Mouse (Mus musculus) embryonic facial prominence, embryonic 14.5 days (tissue): Measurements from ENCODE around the gene Cul9. TPM values are rescaled to one million over a fixed set of nuclear protein-coding genes. Genes with fewer than 3 reads are reported as not detected.

ENCODE experiments used
- ATAC-seq: fragments of 200-750 bp; cut with Nextera tagmentation; 2 replicates; pipeline ENCODE4 v1.8.0; 2017; ENCODE audit warnings: low read depth, moderate number of reproducible peaks, moderate TSS enrichment
- DNase-seq: peaks from one replicate; pipeline ENCODE4 v3.0.0-alpha.2; 2015; ENCODE audit warnings: low spot score
- H3K27ac ChIP-seq: fragments of 300-500 bp; sonication (generic); replicated peaks from 2 replicates; pipeline ENCODE4 v1.5.1; 2014; ENCODE audit warnings: low read depth, mild to moderate bottlenecking, low read length, moderate library complexity
- H3K27me3 ChIP-seq: fragments of 300-500 bp; sonication (generic); replicated peaks from 2 replicates; pipeline ENCODE4 v1.6.1; 2014; ENCODE audit warnings: low read length; ENCODE audit not compliant: control insufficient read depth, insufficient read depth
- H3K36me3 ChIP-seq: fragments of 300-500 bp; sonication (generic); 2 replicates; pipeline ENCODE4 v1.6.1; 2014; ENCODE audit warnings: low read length, mixed read lengths; ENCODE audit not compliant: control insufficient read depth, insufficient read depth
- H3K4me1 ChIP-seq: fragments of 300-500 bp; sonication (generic); 2 replicates; pipeline ENCODE4 v1.6.1; 2014; ENCODE audit warnings: antibody characterized with exemption, low read length; ENCODE audit not compliant: control insufficient read depth, insufficient read depth
- H3K4me2 ChIP-seq: fragments of 300-500 bp; sonication (generic); 2 replicates; pipeline ENCODE4 v1.6.1; 2014; ENCODE audit warnings: low read depth, mild to moderate bottlenecking, low read length, moderate library complexity, mixed read lengths
- H3K4me3 ChIP-seq: fragments of 300-500 bp; sonication (generic); 2 replicates; pipeline ENCODE4 v1.5.1; 2014; ENCODE audit warnings: low read depth, mild to moderate bottlenecking, low read length
- H3K9ac ChIP-seq: fragments of 300-500 bp; sonication (generic); 2 replicates; pipeline ENCODE4 v1.6.1; 2014; ENCODE audit warnings: low read depth, mild to moderate bottlenecking, low read length, moderate library complexity, mixed read lengths
- H3K9me3 ChIP-seq: fragments of 300-500 bp; sonication (generic); 2 replicates; pipeline ENCODE4 v1.6.1; 2016; ENCODE audit warnings: low read length; ENCODE audit not compliant: control insufficient read depth
- WGBS: fragments of 180-500 bp; shearing (Covaris S2); extraction: QIAGEN DNeasy Blood & Tissue Kit; methylation state at CpG from one replicate; pipeline ENCODE4 v1.1.7; 2014; 5-methylcytosine and 5-hydroxymethylcytosine counted together
- polyA plus RNA-seq: library from polyadenylated mRNA; unstranded; fragments of >200 nt; fragmentation: Nextera tagmentation; extraction: Ambion mirVana; gene quantifications from 2 replicates; pipeline ENCODE4 v1.2.1, GENCODE M21; 2014

Gene Cul9
- polyA plus RNA-seq, 1 experiment from 2014 or later = 5.5 TPM

DNA sequence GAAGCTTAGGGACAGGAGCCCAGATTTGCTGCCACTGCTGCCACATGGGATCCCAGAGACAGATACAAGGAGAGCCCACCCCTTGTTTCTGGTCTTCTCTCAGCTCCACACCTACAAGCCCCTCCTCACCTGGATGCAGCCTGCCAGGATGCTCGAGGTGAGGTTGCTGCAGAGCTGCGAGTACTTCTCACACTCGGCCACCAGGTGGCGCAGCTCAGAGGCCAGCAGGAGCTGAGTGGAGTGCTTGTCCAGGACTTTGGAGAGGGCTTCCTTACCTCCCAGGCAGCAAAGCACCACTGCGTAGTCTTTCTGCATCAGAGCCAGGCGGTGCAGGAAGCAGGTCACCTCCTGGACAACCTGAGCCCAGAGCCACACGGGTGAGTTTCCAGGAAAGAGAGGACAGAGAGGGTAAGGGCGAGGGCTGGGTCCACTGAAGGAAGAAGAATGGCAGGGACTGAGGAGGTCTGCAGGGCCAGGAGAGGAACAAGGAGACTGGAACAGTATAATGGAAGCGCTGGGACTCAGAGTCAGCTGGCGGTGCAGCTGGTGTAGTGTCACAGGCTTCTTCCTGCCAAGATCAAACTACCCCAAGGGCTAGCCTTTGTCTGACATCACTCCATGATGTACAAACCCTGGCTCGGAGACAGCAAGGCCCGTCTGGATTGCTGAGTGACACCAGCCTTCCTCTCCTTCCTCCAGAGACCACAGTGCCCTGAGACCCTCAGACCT is 20.4 kb downstream of the Cul9 start:
- H3K9ac ChIP-seq = no peak overlapping the region
- DNase-seq (peak; percentile 78), ATAC-seq (peak; percentile 64; the same call in 1 of the 2 replicates)
- no peaks in the 10 kb centered on the region for H3K4me1 ChIP-seq
- no peak overlapping the region for H3K27ac ChIP-seq
- WGBS = 32% methylated on average over 12 of the region's 12 CpGs
- H3K4me3 ChIP-seq = no peak overlapping the region
- no peak overlapping the region for H3K4me2 ChIP-seq
- 0 out of 2 replicates have a peak, but pooled peaks cover 23% of the 10 kb centered on the region for H3K36me3 ChIP-seq
- H3K27me3 ChIP-seq = peaks cover 6% of the 10 kb centered on the region; the same call in 1 of the 2 replicates
- no peaks in the 10 kb centered on the region for H3K9me3 ChIP-seq

DNA sequence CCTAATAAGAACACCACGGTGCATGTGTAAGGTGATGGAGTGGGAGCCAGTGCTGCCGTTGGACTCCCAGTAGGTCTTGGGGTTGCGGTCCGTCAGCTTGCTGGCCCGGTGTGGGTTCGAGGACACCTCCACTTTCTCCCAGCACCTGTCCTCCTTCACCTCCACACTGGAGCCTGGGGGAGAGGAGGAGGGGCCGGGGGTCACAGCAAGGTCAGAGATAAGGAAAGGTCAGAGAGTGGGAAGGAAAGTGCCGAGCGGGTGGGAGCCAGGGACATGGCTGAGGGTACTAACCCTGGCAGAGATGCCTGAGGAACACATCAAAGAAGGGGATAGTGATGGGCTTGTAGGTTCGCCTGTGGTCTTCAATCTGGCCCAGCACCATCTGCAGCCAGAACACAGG is 21.1 kb downstream of the Cul9 start:
- Histone ChIP-seq H3K4me1 (no peaks in the 10 kb centered on the region), H3K9me3 (no peaks in the 10 kb centered on the region), H3K4me2 (no peak overlapping the region), H3K9ac (no peak overlapping the region), H3K27me3 (peaks cover 6% of the 10 kb centered on the region; the same call in 1 of the 2 replicates), H3K4me3 (no peak overlapping the region), H3K36me3 (0 out of 2 replicates have a peak, but pooled peaks cover 23% of the 10 kb centered on the region), H3K27ac (no peak overlapping the region)
- no peak for ATAC-seq
- no peak for DNase-seq
- 77% methylated on average over 10 of the region's 10 CpGs for WGBS

DNA sequence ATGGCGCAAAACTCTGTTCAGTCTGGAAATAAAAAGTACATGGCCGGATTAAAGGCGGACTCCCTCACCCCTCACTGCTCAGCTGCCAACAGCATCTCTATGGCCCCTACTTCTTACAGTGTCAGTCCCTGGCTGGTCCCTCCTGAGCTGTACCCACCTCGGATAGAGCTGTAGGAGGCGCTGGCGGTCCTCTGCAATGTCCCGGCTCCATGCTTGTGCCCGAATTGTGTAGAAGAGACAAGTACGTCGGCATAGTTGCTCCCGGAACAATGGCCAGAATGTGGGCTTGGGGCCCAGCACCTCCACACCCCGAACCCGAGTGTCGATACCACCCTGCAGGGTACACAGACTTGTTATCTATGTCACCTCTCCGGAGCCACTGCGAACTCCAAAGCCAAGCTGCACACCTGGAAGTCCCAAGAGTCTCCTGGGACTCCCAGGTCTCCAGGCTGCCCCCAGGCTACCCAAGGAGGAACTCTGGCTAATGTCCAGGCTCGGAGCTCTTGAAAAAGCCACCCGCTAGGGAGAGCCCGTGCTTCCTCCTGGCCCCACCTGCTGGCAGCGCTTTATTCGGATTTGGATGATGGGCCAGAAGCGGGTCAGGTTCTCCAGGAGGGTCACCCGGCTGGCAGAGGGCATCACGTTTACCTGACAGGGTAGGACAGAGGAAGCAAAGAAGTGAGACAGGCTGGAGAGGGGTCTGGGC is 24.1 kb downstream of the Cul9 start:
- 0 out of 2 replicates have a peak, but pooled peaks cover 7% of the 10 kb centered on the region for H3K36me3 ChIP-seq
- peaks cover 6% of the 10 kb centered on the region; the same call in 1 of the 2 replicates for H3K27me3 ChIP-seq
- H3K4me2 ChIP-seq = no peak overlapping the region
- 37% methylated on average over 24 of the region's 24 CpGs for WGBS
- no peaks in the 10 kb centered on the region for H3K4me1 ChIP-seq
- no peak for ATAC-seq
- DNase-seq = peak; percentile 19
- H3K4me3 ChIP-seq = no peak overlapping the region
- no peak overlapping the region for H3K27ac ChIP-seq
- no peaks in the 10 kb centered on the region for H3K9me3 ChIP-seq
- H3K9ac ChIP-seq = no peak overlapping the region; the same call in 1 of the 2 replicates

DNA sequence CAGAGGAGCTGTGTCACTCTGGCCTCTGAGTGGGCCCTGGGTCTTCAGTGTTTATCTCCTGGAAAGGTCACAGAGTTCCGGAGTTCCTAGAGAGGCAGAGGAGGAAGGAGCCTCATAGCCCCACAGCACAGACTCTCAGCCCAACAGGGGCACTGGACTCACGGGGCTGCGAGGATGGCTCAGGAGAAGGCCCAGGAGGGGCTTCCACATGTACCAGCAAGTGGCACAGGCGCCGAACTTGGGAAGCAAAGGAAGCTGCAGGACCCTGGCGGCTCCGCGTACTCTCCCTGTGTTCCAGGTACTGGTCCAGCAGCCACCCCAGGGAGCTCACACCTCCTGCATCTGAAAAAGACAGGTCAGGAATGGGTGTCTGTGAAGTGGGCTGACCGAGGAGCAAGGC is 25.0 kb downstream of the Cul9 start:
- Histone ChIP-seq H3K9me3 (no peaks in the 10 kb centered on the region), H3K4me3 (0 out of 2 replicates have a peak overlapping the region, but pooled peaks have one; percentile 31), H3K4me1 (no peaks in the 10 kb centered on the region), H3K36me3 (0 out of 2 replicates have a peak, but pooled peaks cover 3% of the 10 kb centered on the region), H3K4me2 (peak overlapping the region; percentile 42; the same call in 1 of the 2 replicates), H3K27me3 (peaks cover 6% of the 10 kb centered on the region; the same call in 1 of the 2 replicates), H3K27ac (no peak overlapping the region), H3K9ac (peak overlapping the region; percentile 41)
- no peak for ATAC-seq
- 72% methylated on average over 9 of the region's 9 CpGs for WGBS
- DNase-seq = no peak

DNA sequence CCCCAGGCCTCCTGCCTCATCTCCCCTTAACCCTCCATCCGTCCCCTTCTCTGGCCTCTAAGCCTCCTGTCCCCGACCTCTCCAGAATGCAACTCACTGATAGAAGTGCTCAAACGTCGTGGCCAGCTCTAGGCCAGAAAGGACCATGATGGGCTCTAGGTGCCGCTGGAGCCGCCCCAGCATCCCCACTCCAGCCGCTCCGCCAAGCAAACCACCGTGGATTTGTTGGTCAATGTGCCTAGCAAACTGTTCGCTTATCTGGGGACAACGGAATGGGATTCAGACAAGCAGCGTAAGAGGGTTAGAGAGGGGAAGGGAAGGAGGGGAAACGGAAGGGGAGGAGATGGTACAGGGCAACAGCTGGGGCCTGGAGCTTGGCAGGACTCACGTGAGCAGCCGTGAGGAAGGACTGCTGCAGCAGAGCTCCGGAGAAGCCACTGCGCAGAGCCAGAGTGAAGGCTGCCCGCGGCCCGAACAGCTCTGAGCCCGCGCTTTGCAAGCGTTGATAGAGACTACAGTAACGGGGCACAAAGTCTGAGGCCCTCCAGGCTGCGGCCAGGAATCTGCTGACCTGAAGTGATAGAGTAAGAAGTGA is 25.7 kb downstream of the Cul9 start:
- no peak overlapping the region for H3K27ac ChIP-seq
- H3K9me3 ChIP-seq = no peaks in the 10 kb centered on the region
- H3K27me3 ChIP-seq = peaks cover 6% of the 10 kb centered on the region; the same call in 1 of the 2 replicates
- H3K4me2 ChIP-seq = peak overlapping the region; percentile 42
- 34% methylated on average over 25 of the region's 25 CpGs for WGBS
- DNase-seq (peak; percentile 34), ATAC-seq (peak; percentile 59; the same call in 1 of the 2 replicates)
- H3K9ac ChIP-seq = peak overlapping the region; percentile 41
- H3K4me1 ChIP-seq = no peaks in the 10 kb centered on the region
- H3K36me3 ChIP-seq = no peaks in the 10 kb centered on the region
- H3K4me3 ChIP-seq = peak overlapping the region; percentile 31

DNA sequence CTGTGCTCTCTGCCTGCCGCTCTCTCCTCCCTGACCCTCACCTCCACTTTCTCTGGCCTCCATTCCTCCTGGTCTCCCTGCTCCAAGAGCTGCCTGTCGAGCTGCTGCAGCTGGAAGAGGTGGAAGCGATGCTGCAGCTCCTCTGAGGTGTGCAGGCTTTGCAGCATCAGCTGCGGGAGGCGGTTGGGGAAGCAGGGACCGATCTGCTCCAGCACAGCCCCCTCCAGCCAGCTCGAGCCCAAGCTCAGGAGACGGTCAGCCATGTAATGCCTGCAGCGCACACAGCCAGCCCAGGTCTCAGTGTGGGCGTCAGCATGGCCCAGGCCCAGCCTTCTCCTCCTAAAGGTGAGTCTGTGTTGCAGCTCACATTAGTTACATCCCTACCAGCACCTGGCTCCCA is 26.2 kb downstream of the Cul9 start:
- no peak for ATAC-seq
- WGBS = 48% methylated on average over 9 of the region's 10 CpGs
- peaks cover 6% of the 10 kb centered on the region; the same call in 1 of the 2 replicates for H3K27me3 ChIP-seq

DNA sequence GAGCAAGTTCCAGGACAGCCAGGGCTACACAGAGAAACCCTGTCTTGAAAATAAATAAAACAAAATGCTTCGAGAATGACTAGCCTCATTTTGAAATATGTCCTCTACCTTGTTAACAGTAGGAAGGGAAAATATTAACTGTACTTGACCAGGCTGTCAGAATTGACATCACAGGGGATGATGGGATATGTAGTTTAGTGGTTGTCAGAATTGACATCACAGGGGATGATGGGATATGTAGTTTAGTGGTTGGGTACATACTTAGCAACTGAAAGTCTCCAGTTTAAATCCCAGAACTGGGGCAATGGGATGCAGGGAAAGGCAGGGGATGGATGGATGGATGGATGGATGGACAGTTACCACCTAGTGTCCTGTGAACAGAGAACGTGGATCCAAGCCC is 32.9 kb downstream of the Cul9 start:
- 57% methylated on average over 2 of the region's 2 CpGs for WGBS
- Histone ChIP-seq H3K4me3 (no peak overlapping the region), H3K36me3 (peaks cover 8% of the 10 kb centered on the region; the same call in 1 of the 2 replicates)

More for the DNA sequence above, 26.2 kb downstream of the Cul9 start:
- no peaks in the 10 kb centered on the region for H3K4me1 ChIP-seq
- DNase-seq = no peak
- H3K9ac ChIP-seq = peak overlapping the region; percentile 41
- H3K4me3 ChIP-seq = peak overlapping the region; percentile 31
- no peaks in the 10 kb centered on the region for H3K36me3 ChIP-seq
- H3K27ac ChIP-seq = no peak overlapping the region
- no peaks in the 10 kb centered on the region for H3K9me3 ChIP-seq
- H3K4me2 ChIP-seq = peak overlapping the region; percentile 42

DNA sequence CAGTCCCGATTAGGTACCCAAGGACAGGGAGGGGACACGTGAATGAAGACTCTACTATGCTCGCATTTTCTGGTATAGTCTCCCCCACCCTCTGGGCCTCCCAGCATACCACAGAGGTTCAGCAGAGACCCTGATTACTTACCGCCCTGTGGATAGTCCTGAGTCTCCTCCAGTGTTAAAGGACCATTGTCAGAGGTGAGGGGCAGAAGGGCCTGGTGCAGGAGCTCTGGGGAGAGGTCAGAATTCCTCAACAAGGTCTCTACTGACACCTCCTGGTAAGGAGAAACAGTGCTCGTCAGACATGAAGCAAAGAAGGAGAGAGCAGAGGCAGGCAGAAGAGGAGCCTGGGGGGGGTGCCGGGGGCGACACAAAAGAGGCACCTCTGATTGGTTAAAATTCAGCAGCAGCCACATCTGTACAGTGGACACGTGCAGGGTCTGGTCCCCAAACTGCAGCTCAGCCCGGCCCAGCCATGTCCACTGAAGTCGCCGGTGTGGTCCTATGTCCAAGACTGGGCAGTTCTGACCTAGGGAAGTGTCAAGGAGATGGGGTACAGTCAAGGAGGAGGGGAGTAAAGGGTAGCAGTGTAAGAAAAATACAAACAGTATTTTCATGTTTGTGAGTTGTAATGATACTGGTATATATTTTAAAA is 35.0 kb downstream of the Cul9 start:
- H3K36me3 ChIP-seq = peaks cover 14% of the 10 kb centered on the region; the same call in 1 of the 2 replicates
- H3K4me2 ChIP-seq = no peak overlapping the region
- H3K4me1 ChIP-seq = no peaks in the 10 kb centered on the region
- no peak overlapping the region for H3K9ac ChIP-seq
- WGBS = 41% methylated on average over 11 of the region's 11 CpGs
- no peaks in the 10 kb centered on the region for H3K9me3 ChIP-seq
- DNase-seq (peak; percentile 36), ATAC-seq (peak; percentile 50)
- no peak overlapping the region for H3K4me3 ChIP-seq
- no peaks in the 10 kb centered on the region for H3K27me3 ChIP-seq
- no peak overlapping the region for H3K27ac ChIP-seq

More for the DNA sequence above, 32.9 kb downstream of the Cul9 start:
- no peak overlapping the region for H3K27ac ChIP-seq
- H3K4me2 ChIP-seq = no peak overlapping the region
- H3K4me1 ChIP-seq = no peaks in the 10 kb centered on the region
- ATAC-seq = no peak
- H3K27me3 ChIP-seq = no peaks in the 10 kb centered on the region
- H3K9me3 ChIP-seq = no peaks in the 10 kb centered on the region
- no peak for DNase-seq
- H3K9ac ChIP-seq = no peak overlapping the region
